Mouse (Mus musculus): Measurements from ENCODE around the gene Zfp3. TPM values are rescaled to one million over a fixed set of nuclear protein-coding genes. Genes with fewer than 3 reads are reported as not detected.
A peak's percentile ranks its signal among the peaks of the same experiment; 100 is the strongest.

The Zfp3 gene
- polyA plus RNA-seq, 1 experiment from 2014 or later: 1.4 TPM

DNA sequence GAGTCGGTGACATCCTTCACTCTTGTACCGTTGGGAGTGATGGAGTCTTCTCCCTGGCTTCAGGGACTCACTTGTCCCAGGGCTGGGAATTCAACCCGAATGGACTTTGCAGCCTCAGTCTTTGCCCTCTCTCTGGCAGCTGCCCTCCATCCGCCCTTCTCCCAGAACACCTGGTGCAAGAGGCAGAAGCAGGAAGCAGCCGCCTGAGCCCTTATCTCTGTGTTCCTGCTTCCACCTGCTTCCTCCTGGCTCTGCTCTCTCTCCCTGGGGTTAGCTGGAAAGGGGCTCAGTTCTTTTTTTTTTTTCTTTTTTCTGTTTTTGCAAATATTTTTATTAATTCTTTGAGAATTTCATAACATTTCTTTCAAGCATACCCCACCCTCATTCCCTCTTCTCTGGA, 26.3 kb upstream of the Zfp3 start:
- WGBS (ENCODE audit: insufficient replicate concordance): 12% methylated on average over 5 of the region's 5 CpGs
- Histone ChIP-seq H3K36me3 (replicated peaks) (no peaks in the 10 kb centered on the region), H3K27ac (replicated peaks) (no peak overlapping the region), H3K9ac (no peak overlapping the region), H3K27me3 (peaks cover 38% of the 10 kb centered on the region), H3K4me2 (no peak overlapping the region), H3K4me3 (replicated peaks) (no peak overlapping the region), H3K4me1 (replicated peaks) (peaks cover 4% of the 10 kb centered on the region), H3K9me3 (replicated peaks) (no peaks in the 10 kb centered on the region)
- ATAC-seq (ENCODE audit: insufficient read depth): no peak

DNA sequence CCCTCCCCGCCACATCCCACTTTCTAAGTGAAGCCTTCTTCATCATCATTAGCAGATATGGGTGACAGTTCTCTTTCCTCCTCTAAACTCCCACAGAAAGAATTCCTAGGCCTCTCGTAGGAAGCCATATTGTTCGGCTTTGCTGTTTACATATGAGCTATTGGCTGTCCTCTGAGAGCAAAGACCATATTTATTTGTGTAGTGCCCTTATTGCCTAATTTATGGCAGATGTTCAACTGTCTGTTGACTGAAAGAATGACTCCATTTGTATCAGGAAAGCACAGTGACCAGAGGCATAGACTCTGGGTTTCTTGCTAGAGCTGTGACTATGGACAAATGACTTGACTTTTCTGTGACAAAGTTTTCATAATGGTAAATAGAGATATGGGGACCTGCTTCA, 22.4 kb upstream of the Zfp3 start:
- 61% methylated on average over 3 of the region's 3 CpGs for WGBS (ENCODE audit: insufficient replicate concordance)

DNA sequence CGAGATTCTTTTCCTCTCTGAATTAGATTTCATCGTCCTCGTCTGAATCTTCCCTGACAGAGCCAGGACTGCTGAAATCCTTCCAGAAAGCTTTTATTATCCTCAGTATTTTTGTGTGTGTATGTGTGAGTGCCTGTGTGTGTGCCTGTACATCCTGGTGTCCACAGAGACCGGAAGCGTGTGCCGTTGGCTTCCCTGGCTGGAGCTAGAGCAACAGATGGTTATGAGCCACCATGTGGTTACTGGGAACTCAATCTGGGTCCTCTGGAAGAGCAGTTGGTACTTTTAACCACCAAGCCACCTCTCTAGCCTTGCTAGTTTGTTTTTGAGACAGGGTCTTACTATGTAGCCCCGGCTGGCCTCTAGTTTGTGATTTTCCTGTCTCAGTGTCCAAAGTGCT, 21.9 kb upstream of the Zfp3 start:
- Histone ChIP-seq H3K27ac (replicated peaks) (no peak overlapping the region), H3K4me3 (replicated peaks) (no peak overlapping the region), H3K9ac (no peak overlapping the region), H3K4me2 (no peak overlapping the region), H3K9me3 (replicated peaks) (no peaks in the 10 kb centered on the region), H3K4me1 (replicated peaks) (peaks cover 4% of the 10 kb centered on the region), H3K36me3 (replicated peaks) (no peaks in the 10 kb centered on the region), H3K27me3 (peaks cover 15% of the 10 kb centered on the region)
- no peak for ATAC-seq (ENCODE audit: insufficient read depth)
- 74% methylated on average over 7 of the region's 7 CpGs for WGBS (ENCODE audit: insufficient replicate concordance)

More for the DNA sequence above, 22.4 kb upstream of the Zfp3 start:
- H3K36me3 ChIP-seq (replicated peaks): no peaks in the 10 kb centered on the region
- no peak overlapping the region for H3K4me3 ChIP-seq (replicated peaks)
- peaks cover 20% of the 10 kb centered on the region for H3K27me3 ChIP-seq
- no peaks in the 10 kb centered on the region for H3K9me3 ChIP-seq (replicated peaks)
- no peak overlapping the region for H3K9ac ChIP-seq
- no peak overlapping the region for H3K4me2 ChIP-seq
- ATAC-seq (ENCODE audit: insufficient read depth): peak; percentile 31
- H3K27ac ChIP-seq (replicated peaks): no peak overlapping the region
- peaks cover 4% of the 10 kb centered on the region for H3K4me1 ChIP-seq (replicated peaks)

DNA sequence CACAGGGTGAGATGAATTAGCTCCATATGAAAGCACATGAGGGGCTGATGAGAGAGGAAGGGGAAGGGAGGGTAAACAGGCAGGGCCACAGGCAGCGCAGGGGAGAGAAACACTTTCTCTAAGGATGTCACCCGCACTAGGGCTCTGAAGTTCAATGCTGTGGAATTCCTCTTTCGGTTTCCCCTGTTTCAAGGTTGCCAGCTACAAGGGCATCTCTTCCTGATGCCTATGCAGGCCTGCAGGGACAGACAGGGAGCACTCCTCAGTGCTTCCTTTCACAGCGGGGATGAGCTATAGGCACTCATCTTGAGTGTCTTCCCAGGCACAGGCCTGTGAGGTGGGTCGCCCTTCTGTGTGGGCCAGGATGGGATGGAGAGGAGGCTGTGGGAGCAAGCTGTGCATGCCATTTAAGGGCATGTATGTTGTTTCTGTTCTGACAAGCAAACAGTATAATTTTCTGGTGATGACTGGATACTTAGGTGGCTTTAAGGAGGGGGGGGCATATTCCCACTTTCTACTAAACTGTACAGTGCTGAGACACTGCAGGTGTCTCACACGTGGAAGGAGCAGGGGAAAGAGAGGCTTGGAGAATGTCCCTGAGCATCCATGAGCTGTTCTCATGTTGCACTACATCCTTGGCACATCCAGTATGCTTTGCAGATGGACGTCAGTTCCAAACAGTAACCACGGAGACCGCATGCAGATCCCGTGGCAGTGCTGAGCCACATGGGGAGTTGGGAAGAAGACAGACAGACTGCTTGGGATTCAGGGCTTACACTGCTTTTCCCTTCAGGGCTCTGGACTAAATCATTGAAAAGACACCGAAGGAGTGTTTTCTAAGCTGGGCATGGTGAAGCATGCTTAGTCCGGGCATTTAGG, 21.2 kb upstream of the Zfp3 start:
- no peak overlapping the region for H3K9ac ChIP-seq
- peaks cover 4% of the 10 kb centered on the region; the same call in 1 of the 2 replicates for H3K4me1 ChIP-seq (replicated peaks)
- H3K4me2 ChIP-seq: no peak overlapping the region
- H3K9me3 ChIP-seq (replicated peaks): no peaks in the 10 kb centered on the region
- H3K4me3 ChIP-seq (replicated peaks): no peak overlapping the region
- no peaks in the 10 kb centered on the region for H3K36me3 ChIP-seq (replicated peaks)
- peaks cover 8% of the 10 kb centered on the region for H3K27me3 ChIP-seq
- no peak for ATAC-seq (ENCODE audit: insufficient read depth)
- WGBS (ENCODE audit: insufficient replicate concordance): 73% methylated on average over 12 of the region's 12 CpGs
- no peak overlapping the region for H3K27ac ChIP-seq (replicated peaks)

DNA sequence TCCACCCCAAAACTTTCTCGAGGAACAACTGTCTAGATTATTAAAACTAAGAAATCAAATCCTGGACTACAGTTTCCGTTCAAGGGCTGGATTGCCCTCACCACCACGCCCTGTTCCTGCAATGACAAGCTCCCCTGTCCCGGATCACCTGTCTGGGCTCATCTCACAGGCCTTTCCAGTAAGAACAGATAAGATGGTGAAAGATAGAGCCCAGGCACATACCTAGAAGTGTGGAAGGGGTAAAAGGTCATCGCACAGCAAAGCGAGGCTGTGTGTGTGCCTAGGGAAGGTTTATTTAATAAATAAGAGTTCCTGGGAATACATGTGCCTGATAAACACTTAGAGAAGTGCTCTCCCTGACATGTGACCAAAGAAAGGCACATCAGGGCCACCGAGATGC, 18.4 kb upstream of the Zfp3 start:
- ATAC-seq (ENCODE audit: insufficient read depth): no peak
- no peak overlapping the region for H3K27ac ChIP-seq (replicated peaks)
- peaks cover 3% of the 10 kb centered on the region for H3K27me3 ChIP-seq
- peaks cover 4% of the 10 kb centered on the region; the same call in 1 of the 2 replicates for H3K4me1 ChIP-seq (replicated peaks)
- H3K4me2 ChIP-seq: no peak overlapping the region
- no peak overlapping the region for H3K4me3 ChIP-seq (replicated peaks)
- 60% methylated on average over 7 of the region's 7 CpGs for WGBS (ENCODE audit: insufficient replicate concordance)
- H3K9ac ChIP-seq: no peak overlapping the region
- no peaks in the 10 kb centered on the region for H3K9me3 ChIP-seq (replicated peaks)
- H3K36me3 ChIP-seq (replicated peaks): no peaks in the 10 kb centered on the region

DNA sequence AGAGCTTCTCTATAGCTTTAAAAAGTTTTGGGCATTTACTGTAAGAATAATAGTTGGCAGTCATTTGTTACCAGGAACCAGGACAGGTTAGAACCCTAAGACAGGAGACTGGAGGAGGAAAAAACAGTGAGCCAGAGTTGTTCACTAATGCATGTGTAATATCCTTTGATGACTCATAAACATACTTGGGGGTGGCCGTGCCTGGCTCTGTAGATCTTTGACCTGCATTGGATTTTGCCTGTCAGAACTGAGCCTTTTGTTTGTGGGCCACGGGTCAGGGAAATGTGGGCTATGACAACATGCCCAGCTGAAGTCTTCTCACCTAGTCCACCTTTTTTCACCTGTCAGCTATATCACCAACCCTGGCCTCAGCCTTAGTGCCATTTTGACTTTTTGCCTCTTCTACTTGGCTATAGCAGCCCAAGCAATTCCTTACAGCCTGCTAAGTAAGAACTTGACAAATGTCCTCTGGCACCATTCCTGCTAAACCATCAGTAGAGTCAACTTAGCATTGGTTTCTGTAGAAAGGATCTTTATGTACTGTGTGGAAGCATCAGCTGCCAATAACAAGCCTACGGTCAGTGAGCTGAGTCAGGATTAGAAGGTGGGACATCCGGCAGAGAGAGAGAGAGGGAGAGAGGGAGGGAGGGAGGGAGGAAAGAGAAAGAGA, 16.0 kb upstream of the Zfp3 start:
- H3K9ac ChIP-seq: no peak overlapping the region
- H3K27me3 ChIP-seq: peaks cover 3% of the 10 kb centered on the region; the same call in 1 of the 2 replicates
- 53% methylated on average over 4 of the region's 4 CpGs for WGBS (ENCODE audit: insufficient replicate concordance)
- H3K4me1 ChIP-seq (replicated peaks): 0 out of 2 replicates have a peak, but pooled peaks cover 10% of the 10 kb centered on the region
- H3K4me3 ChIP-seq (replicated peaks): no peak overlapping the region
- H3K4me2 ChIP-seq: no peak overlapping the region
- no peak for ATAC-seq (ENCODE audit: insufficient read depth)
- H3K36me3 ChIP-seq (replicated peaks): no peaks in the 10 kb centered on the region
- no peak overlapping the region for H3K27ac ChIP-seq (replicated peaks)
- H3K9me3 ChIP-seq (replicated peaks): no peaks in the 10 kb centered on the region

DNA sequence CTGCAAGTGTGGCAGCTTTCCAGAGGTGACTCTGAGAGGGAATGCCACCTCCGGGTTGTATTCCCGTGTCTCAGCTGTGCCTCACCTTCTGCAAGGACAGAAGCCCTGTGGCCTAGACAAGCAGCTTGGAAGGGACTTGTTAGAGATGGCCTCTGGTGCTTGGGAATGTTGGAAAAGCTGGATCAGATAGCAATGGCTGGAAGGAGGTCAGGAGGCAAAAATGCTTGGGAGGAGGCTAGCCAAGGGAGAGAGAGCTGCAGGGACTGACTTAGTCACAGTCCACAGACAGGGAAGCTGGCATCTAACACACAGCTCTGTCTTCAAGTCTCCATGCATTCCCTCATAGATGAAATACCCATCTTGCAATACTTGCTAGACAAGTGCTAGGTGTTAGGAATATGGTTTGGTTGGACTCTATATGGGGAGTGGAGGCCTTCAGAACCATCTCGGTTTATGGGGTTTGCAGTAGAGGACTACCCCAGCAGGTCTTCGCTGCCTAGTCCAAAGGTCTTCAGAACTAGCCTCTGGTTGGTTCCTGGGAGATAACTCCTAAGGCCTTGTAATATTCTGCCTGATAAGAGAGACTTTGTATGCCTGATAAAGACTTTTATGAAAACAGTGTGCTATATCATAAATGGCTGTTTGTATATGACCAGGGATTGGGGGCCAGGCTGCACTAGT, 11.5 kb upstream of the Zfp3 start:
- H3K27me3 ChIP-seq: 0 out of 2 replicates have a peak, but pooled peaks cover 4% of the 10 kb centered on the region
- WGBS (ENCODE audit: insufficient replicate concordance): 45% methylated on average over 4 of the region's 4 CpGs
- no peaks in the 10 kb centered on the region for H3K36me3 ChIP-seq (replicated peaks)
- no peak overlapping the region for H3K4me3 ChIP-seq (replicated peaks)
- 0 out of 2 replicates have a peak, but pooled peaks cover 6% of the 10 kb centered on the region for H3K4me1 ChIP-seq (replicated peaks)
- no peaks in the 10 kb centered on the region for H3K9me3 ChIP-seq (replicated peaks)
- ATAC-seq (ENCODE audit: insufficient read depth): no peak
- no peak overlapping the region for H3K27ac ChIP-seq (replicated peaks)
- H3K9ac ChIP-seq: no peak overlapping the region
- no peak overlapping the region for H3K4me2 ChIP-seq

DNA sequence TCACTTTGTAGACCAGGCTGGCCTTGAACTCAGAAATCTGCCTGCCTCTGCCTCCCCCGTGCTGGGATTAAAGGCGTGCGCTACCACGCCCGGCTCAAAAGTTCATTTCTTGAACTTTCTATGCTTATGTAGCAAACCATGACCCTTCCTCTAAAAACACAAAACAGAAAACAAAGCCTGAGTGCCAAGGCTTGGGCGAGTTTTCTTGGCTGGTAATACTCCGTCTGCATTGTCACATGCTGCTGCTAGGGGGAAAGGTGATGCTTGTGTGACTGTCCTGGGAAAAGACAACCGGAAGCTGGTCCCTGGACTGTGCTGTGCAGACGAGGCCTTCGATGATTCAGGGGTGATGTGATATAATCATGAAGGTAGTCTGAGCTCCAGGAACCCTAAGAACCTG, 10.9 kb upstream of the Zfp3 start:
- H3K9me3 ChIP-seq (replicated peaks): no peaks in the 10 kb centered on the region
- 0 out of 2 replicates have a peak, but pooled peaks cover 6% of the 10 kb centered on the region for H3K4me1 ChIP-seq (replicated peaks)
- H3K9ac ChIP-seq: no peak overlapping the region
- H3K36me3 ChIP-seq (replicated peaks): no peaks in the 10 kb centered on the region
- 0 out of 2 replicates have a peak, but pooled peaks cover 4% of the 10 kb centered on the region for H3K27me3 ChIP-seq
- H3K4me3 ChIP-seq (replicated peaks): no peak overlapping the region
- H3K4me2 ChIP-seq: no peak overlapping the region
- no peak overlapping the region for H3K27ac ChIP-seq (replicated peaks)
- no peak for ATAC-seq (ENCODE audit: insufficient read depth)
- WGBS (ENCODE audit: insufficient replicate concordance): 67% methylated on average over 10 of the region's 10 CpGs

DNA sequence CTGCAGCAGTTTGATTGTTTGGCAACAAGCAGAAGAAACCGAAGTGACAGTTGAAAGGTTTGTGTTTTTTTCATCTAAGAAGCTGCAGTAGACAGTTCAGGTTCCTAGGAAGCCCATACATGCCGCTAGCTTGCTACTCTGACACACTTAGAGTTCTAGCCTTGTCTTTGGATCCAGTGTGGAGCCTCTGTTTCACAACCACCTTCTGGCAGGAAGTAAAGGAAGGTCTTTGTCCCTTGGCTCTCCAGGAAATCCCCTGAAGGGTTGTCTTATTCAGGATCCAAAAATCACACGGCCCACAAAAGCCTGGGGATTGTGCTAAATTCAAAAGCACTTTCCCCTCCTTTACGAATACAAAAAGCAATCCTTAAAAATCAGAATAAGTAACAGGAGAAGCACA, 9.5 kb upstream of the Zfp3 start:
- H3K9ac ChIP-seq: no peak overlapping the region
- no peaks in the 10 kb centered on the region for H3K36me3 ChIP-seq (replicated peaks)
- no peak for ATAC-seq (ENCODE audit: insufficient read depth)
- WGBS (ENCODE audit: insufficient replicate concordance): 52% methylated on average over 4 of the region's 4 CpGs
- 0 out of 2 replicates have a peak, but pooled peaks cover 6% of the 10 kb centered on the region for H3K4me1 ChIP-seq (replicated peaks)
- no peak overlapping the region for H3K4me3 ChIP-seq (replicated peaks)
- 0 out of 2 replicates have a peak, but pooled peaks cover 4% of the 10 kb centered on the region for H3K27me3 ChIP-seq
- H3K9me3 ChIP-seq (replicated peaks): no peaks in the 10 kb centered on the region
- H3K27ac ChIP-seq (replicated peaks): no peak overlapping the region
- no peak overlapping the region for H3K4me2 ChIP-seq

DNA sequence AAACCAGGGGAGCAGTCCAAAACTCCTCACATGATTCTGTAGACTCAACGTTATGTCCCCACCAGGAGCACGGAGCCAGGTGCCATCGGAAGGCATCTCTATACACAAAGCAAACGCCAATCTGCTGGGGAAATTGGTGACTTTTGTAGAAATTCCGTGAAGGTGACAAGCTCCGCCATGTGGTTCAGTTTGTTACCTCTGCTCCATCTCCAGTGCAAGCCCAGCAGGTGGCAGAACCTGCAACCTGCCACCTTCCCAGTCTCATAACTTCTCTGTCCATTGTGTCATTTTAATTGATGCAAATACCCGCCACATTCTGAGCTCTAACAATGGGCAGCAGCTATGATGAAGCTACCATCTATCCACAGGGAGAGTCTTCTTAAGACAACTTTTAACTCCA, 9.1 kb upstream of the Zfp3 start:
- Histone ChIP-seq H3K4me2 (no peak overlapping the region), H3K4me1 (replicated peaks) (0 out of 2 replicates have a peak, but pooled peaks cover 6% of the 10 kb centered on the region), H3K27ac (replicated peaks) (no peak overlapping the region), H3K9me3 (replicated peaks) (no peaks in the 10 kb centered on the region), H3K9ac (no peak overlapping the region), H3K4me3 (replicated peaks) (no peak overlapping the region), H3K36me3 (replicated peaks) (no peaks in the 10 kb centered on the region), H3K27me3 (0 out of 2 replicates have a peak, but pooled peaks cover 4% of the 10 kb centered on the region)
- WGBS (ENCODE audit: insufficient replicate concordance): 59% methylated on average over 7 of the region's 7 CpGs
- ATAC-seq (ENCODE audit: insufficient read depth): no peak

DNA sequence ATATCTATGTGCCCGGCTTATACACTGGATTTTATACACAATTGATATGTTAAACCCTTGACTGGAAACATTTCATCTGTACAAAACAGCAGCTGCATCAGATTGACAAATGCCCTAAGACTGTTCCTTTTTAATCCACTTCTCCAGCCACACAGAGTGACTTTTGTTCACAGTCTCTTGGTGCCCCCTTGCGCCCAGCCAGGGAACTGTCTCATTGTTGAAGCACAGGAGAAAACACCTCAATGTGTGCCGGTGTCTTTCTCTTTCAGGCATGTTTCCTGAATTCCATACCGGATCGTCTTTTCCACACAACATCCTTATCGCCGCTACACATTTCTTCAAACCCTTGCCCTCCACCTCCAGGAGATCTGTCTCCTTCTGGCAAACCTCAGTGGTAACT, 8.4 kb upstream of the Zfp3 start:
- 0 out of 2 replicates have a peak, but pooled peaks cover 4% of the 10 kb centered on the region for H3K27me3 ChIP-seq
- 0 out of 2 replicates have a peak, but pooled peaks cover 6% of the 10 kb centered on the region for H3K4me1 ChIP-seq (replicated peaks)
- H3K4me2 ChIP-seq: no peak overlapping the region
- H3K27ac ChIP-seq (replicated peaks): no peak overlapping the region
- H3K4me3 ChIP-seq (replicated peaks): no peak overlapping the region
- no peak for ATAC-seq (ENCODE audit: insufficient read depth)
- 5% methylated on average over 7 of the region's 7 CpGs for WGBS (ENCODE audit: insufficient replicate concordance)
- H3K36me3 ChIP-seq (replicated peaks): no peaks in the 10 kb centered on the region
- H3K9me3 ChIP-seq (replicated peaks): no peaks in the 10 kb centered on the region
- no peak overlapping the region for H3K9ac ChIP-seq
